Mouse (Mus musculus): Measurements from ENCODE around the gene Ctsd.

GRCm38 (mm10) chr7:142342247-142342640, 45.6 kb downstream of the Ctsd start:
- TF ChIP-seq CTCF (IDR thresholded peaks at IDR 0.05; ENCODE audit: insufficient read depth, low read depth, low read length) = no peak
- TF ChIP-seq POLR2A (IDR thresholded peaks at IDR 0.05; ENCODE audit: insufficient read depth, low read depth, low read length) = no peak
